Mouse (Mus musculus): Measurements from ENCODE around the gene Gimap7.
"Not testable (repeated sequence)": the region's sequence is repeated elsewhere in the genome, so short reads cannot be mapped to it uniquely, and the experiment has no call there.

Gene Gimap7

DNA sequence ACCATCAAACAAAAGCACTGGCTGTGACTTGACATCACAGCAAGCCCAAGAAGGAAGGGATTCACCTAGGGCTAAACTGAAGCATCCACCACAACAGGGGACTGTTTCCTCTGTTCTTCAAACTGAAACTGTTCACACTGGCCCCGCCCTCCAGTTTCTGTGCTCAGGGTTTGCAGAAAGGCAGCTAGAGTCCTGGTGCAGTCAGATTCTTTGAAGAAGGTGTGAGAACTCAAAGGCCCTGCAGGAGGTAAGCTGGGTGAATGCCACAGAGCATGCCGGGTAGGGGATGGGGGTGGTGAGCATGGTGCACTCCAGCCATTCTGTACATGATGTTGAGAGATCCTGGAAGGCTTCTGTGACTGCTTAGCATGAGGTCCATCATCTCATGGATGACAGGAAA is at the start of gene Gimap7, which contains the start of gene Gm28053:
Gene Gimap7, plus strand, starts transcription at position 167 of the 400 bp plus-strand sequence.
Gene Gm28053, plus strand, starts transcription at position 153 of the 400 bp plus-strand sequence.
- no peak for DNase-seq (ENCODE audit: low read depth)

DNA sequence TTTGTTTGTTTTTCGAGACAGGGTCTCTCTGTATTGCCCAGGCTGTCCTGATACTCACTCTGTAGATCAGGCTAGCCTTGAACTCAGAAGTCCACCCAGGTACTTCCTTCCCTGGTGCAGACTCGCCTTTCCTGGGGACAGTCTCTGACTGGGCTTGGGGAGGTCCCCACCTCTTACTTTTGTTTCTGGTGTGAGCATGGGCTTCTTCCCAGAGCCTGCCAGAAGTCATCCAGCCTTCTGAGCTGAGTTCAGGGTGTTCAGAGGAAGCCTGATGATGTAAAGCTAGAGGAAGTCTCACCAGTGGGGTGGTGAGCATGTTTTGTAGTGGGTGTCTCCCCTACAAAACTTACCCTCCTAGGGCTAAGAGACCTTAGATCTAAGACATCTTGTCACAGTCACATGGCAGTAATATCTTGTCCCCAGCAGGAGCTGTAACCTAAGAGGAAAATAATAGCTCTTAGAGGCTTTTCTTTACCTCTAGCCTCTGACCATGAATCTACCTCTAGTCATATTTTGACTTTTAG is 48.9 kb upstream of the Gimap7 start:
- DNase-seq (ENCODE audit: low read depth): no peak

DNA sequence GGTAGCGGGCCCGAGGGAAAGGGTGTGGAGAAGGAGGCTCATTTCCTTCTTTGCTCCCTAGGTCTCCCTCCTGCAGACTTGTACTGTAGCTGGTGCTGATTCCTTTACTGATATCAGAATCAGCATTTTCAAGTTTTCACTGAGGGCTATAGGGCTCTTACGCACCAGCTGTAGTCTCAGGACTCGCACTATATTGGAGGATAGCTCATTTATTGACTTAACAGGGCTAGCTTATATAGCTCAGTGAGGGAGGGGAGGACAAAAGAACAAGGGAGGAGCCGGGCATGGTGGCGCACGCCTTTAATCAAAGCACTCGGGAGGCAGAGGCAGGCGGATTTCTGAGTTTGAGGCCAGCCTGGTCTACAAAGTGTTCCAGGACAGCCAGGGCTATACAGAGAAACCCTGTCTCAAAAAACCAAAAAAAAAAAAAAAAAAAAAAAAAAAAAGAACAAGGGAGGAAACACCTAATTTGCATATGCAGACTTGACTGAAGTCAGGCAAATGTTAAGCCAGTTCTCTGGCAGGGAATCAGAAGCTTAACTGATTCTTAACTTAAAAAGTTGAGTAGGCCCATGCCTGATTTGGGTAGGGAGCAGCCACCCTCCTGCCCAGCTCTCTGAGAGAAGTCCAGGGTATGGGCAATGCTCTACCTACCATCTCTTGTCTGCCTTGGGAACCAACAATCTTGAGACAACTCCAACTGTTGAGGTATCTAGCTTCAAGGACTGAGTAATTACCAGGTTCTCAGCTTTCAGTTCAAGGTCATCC is 43.9 kb upstream of the Gimap7 start:
- DNase-seq (ENCODE audit: low read depth): no peak

DNA sequence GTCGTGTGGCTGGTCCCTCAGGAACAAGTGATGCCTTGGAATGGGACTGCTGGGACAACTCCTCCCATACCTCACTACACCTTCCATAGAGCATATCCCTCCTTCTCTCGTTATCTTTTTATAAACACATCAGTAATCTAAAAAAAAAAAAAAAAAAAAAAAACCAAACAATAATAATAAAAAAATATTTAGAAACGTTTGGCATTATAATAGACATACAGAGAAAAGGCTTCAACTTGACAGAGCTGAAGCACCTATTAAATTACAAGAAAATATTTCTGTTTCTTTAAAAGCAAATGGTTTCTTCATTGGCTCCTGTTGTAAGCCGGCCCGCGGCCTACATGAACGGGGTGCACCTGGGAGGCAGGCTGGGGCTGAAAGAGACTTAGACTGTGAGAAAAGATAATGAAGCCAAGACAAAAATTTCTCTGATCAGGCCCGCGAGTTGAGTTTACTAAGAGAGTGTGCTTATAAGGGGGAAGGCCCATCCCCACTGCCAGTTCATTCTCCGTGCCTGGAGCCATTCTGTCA is 43.0 kb upstream of the Gimap7 start:
- DNase-seq (ENCODE audit: low read depth): no peak

GRCm38 (mm10) chr6:48675931-48676859 is 42.2 kb upstream of the Gimap7 start, which contains the start of gene Gimap9:
TSS of gene Gimap9 (plus strand) at chr6:48676129.
- no peak for DNase-seq (ENCODE audit: low read depth)

- DNase-seq (ENCODE audit: low read depth): no peak
Measured at GRCm38 (mm10) chr6:48676860-48677415, 41.5 kb upstream of the Gimap7 start.

DNA sequence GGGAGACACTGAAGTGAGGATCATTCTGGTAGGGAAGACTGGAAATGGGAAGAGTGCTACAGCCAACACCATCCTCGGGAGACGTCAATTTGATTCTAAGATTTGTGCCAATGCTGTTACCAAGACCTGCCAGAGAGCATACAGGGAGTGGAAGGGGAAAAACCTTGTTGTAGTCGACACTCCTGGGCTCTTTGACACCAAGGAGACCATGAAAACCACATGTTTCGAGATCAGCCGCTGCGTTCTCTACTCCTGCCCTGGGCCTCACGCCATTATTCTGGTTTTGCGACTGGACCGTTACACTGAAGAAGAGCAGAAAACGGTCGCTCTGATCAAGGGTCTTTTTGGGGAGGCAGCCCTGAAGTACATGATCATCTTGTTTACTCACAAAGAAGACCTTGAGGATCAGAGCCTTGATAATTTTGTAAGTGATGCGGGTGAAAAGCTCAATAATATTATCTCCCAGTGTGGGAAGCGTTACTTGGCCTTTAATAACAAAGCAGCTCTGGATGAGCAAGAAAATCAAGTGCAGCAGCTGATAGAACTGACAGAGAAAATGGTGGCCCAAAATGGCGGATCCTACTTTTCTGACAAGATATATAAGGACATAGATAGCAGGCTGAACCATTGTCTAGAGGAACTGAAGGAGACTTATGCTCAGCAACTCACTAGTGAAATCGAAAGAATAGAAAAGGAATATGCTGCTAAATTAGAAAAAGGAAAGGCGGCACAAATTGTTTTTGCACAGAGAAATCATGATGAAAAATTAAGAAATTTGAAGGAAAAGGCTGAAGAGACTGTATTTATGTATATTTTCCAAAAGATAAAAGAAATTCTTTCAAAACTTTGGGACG is 40.7 kb upstream of the Gimap7 start:
- DNase-seq (ENCODE audit: low read depth): no peak

DNA sequence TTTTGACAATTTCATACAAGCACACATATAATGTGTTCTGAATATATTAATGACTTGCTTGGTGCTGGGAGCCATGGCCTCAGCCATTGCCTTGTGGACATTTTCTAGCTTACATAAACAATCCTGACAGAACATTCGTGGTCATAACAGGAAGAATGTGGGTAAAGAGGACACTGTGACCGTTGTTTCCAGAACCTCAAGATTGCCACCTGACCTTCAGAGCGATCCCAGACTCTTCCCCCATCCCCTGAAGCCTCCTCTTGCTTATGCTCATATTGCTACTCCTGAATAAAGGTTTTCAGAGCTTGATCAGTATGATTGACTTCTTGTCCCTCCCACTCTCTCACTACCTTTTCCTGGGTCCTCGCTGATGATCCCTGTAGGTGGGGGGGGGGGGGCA is 40.0 kb upstream of the Gimap7 start:
- DNase-seq (ENCODE audit: low read depth): peak; percentile 81

DNA sequence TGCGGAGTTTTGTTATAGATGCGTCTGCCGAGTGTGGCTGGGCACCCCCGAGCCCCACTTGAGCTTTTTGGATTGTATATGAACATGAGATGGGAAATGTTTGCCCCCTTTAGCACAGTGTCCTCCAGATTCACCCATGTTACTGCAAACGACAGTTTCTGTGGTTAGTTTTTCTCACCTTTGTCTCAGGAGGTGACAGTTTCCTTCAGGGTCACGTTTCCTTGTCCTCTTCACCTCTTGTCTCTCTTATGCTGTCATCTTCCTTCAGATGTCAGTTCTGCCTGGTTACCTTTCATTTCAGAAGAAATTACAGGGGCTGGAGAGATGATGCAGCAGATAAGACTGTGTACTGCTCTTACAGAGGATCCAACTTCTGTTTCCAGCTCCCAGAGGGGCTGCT is 38.7 kb upstream of the Gimap7 start:
- no peak for DNase-seq (ENCODE audit: low read depth)

DNA sequence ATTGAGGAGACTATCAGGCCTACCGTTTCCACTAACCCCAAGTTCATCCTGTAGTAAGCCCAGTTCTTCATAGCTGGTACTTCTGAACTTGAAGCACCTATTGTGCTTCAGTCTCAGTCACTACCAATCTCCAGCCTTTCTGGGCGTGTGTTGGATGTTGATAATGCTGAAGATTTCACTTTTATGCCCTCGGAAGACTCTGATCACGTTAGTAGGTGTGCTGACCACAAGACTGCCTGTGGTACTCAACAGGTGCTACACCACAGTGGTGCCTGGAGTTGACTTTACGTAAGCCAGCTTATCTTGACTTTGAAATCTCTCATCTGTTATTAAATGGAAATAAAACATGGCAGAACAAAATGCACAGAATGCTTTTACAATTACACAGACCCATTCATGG is 38.0 kb upstream of the Gimap7 start:
- no peak for DNase-seq (ENCODE audit: low read depth)

DNA sequence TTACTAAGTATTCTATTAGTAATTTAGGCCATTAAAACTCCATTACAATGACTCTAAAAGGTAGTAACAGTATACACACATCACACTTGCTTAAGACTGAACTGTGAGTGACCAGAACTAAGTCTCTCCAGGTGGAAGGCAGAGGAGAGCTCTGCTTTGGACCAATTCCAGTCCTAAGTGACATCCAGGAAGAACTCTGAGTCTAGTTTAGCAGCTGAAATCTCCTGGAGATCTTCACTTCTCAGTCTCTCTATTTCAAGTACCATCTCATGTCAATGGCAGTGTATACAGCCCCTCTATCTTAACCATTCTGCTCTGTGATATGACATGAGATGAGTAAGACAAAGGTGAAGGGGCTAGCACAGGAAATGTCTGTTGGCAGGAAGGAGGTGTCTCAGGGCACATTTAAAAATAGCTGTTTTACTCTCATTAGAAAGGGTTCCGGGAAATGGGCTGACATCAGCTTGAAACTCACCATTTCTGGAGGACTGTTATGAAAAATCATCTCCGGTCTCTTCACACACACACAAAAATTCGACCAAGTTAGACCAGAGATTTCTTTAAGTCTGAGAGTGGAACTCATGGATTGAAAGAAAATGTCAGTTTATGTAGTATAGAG is 36.8 kb upstream of the Gimap7 start:
- DNase-seq (ENCODE audit: low read depth): peak; percentile 48

DNA sequence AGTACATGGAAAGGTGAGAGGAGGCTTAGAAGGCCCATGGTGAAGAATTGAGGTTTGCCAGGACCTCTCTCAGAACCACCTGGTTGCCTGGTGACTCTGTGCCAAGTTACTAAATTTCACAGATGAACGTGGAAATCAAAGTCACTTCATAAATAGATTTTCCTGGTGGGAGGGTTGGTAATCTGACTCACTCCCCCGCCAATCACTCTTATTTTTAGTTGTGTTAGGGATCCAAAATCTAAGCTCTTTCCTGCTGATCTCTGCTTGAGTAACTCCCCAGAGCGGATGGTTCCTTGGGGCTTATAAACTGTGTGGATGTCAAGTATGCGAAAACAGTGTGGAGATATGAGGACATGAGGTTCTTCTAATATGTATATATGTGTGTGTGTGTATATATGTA is 36.1 kb upstream of the Gimap7 start:
- no peak for DNase-seq (ENCODE audit: low read depth)

DNA sequence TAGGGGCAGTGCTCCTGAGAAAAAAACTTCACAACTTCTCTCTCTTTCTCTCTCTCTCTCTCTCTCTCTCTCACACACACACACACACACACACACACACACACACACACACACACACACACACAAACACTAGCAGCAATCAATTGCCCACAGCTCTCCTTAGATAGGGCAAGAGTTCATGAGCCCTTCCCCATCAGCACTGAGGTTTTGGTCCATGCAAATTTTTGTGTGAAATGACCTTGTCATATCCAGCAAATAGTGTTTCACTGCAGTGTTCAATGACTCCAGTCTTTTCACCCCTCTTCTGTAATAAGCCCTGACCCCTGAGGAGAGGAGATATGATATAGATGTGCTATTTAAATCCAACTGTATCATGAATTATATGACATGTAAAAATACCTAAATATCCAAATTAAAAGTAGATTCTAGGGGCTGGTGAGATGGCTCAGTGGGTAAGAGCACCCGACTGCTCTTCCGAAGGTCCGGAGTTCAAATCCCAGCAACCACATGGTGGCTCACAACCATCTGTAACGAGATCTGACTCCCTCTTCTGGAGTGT is 35.1 kb upstream of the Gimap7 start:
- DNase-seq (ENCODE audit: low read depth): not testable (repeated sequence)

DNA sequence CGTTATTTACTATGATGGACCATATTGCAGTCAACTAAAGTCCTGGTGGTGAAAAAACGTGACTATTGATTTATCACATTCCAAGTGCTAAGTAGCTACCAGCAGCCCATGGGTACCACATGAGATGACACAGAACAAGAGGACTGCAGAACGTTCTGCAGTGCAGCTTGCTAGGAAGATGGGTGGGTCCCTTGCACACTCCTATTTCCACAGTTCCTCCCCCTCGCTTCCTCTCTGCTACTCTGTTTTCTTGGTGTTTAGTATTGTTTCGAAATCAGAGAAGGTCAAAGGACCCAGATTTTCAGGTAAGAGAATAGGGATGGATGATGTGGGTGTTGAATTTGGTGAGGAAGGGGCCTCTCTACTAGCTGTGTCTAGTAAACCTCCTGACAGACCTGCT is 34.1 kb upstream of the Gimap7 start, which contains the start of gene Gimap4:
Gene Gimap4, plus strand, starts transcription at position 231 of the 400 bp plus-strand sequence.
- DNase-seq (ENCODE audit: low read depth): no peak

GRCm38 (mm10) chr6:48684806-48685205 is 33.6 kb upstream of the Gimap7 start:
- no peak for DNase-seq (ENCODE audit: low read depth)

DNA sequence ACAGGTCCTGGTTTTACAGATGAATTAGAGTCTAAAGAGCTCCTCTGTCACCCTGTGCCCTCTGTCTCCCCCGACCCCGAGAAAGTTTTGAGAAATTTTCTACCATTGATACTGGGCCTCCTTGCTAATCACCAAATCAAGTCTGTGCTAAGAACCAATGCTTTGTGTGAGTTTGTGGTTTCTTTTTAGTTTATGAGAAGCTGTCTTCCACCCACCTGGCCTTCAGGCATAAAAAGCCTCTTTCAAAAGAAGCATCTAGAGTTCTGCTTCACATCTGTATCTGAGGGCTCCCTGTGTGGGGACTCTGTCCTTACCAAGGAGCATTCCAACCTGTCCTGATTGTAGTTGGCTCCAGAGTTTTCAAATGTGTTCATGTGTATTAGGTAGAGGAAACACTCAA is 33.2 kb upstream of the Gimap7 start:
- no peak for DNase-seq (ENCODE audit: low read depth)

- peak; percentile 57 for DNase-seq (ENCODE audit: low read depth)
Measured at GRCm38 (mm10) chr6:48685694-48686665, 32.4 kb upstream of the Gimap7 start.

DNA sequence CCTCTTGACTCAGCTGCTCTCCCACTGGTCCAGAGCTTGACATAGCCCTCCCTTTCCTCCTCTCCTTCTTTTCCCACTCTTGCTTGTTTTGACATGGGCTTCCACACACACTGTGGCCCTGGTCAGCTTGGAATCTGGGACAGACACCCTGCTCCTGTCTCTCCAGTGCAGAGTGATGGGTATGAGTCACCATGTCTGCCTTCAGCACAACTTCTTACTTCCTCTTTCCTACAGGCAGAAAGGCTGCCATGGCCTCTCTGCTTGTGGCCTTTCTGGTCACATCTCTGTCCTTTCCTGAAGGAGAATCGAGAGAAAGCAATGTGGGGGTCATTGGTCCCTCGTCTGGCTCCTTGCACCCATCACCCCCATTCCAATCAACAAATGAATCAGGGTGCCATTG is 31.3 kb upstream of the Gimap7 start:
- DNase-seq (ENCODE audit: low read depth): peak; percentile 82

DNA sequence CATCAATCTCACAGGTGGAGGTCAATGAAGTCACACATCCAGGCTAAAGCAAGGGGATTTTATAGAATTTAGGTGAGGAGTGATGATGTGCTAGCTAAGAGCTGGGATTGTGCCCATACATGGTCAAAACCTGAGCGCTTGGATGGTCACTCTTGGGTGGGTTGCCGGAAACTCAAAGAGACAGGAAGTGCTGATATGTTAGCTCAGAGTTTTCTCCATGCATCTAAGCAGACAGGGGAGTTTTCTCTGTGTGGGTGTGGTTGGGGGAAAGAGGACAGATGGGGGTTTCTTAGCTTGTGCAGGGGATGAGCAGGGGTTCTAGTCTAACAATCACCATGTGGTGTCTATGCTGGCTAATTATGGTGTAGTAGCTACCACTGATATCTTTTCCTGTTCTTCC is 29.1 kb upstream of the Gimap7 start:
- DNase-seq (ENCODE audit: low read depth): no peak

Data from 416B (cell line).